Mouse (Mus musculus) C2C12 (cell line): ENCODE results near the gene Lipc.

Experiments
- CTCF ChIP-seq: IDR thresholded peaks from one replicate; pipeline ENCODE4 v1.5.1; 2011; ENCODE audit not compliant: control insufficient read depth, insufficient read depth, insufficient read length
- MAX ChIP-seq: IDR thresholded peaks from one replicate; pipeline ENCODE4 v1.6.1; 2011; ENCODE audit warnings: mild to moderate bottlenecking, control low read depth
- MYOD1 ChIP-seq: IDR thresholded peaks from one replicate; pipeline ENCODE4 v1.6.1; 2011; ENCODE audit warnings: low read depth; ENCODE audit not compliant: control insufficient read depth, insufficient read length
- MYOG ChIP-seq: IDR thresholded peaks from one replicate; pipeline ENCODE4 v1.6.1; 2011; ENCODE audit not compliant: control insufficient read depth, insufficient read length; ENCODE audit errors: extremely low read depth
- USF1 ChIP-seq: IDR thresholded peaks from one replicate; pipeline ENCODE4 v1.6.1; 2011; ENCODE audit warnings: low read depth, mild to moderate bottlenecking, control low read depth, moderate library complexity

DNA sequence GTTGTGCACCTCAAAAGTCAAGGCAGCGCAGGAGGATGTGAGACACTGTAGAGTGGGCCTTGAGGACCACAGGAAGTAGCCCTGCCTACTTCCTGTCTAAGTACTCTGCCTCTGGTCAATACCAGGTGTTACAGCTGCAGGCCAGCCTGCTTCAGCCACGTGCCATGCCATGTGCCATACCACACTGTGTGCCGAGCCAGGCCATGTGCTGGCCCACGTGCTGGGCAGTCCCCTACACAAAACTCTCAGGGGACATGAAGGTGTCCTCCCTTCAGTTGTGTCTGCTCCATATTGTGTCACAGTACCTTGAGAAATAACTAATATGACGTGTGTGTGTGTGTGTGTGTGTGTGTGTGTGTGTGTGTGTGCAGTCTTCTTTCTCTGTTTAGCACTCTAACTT lies 4.7 kb downstream of the Lipc start:
- TF ChIP-seq CTCF, result no peak
- TF ChIP-seq USF1, result no peak
- no peak for TF ChIP-seq MYOD1
- TF ChIP-seq MAX, result no peak
- no peak for TF ChIP-seq MYOG
